Mouse (Mus musculus): ENCODE results near the gene Cacnb2. TPM values are rescaled to one million over a fixed set of nuclear protein-coding genes. Genes with fewer than 3 reads are reported as not detected.

Gene Cacnb2
- polyA plus RNA-seq, 1 experiment from 2014 or later = 0.95 TPM

- H3K9ac ChIP-seq (ENCODE audit: low read depth, low read length) = no peak overlapping the region
- no peaks in the 10 kb centered on the region for H3K27me3 ChIP-seq (replicated peaks; ENCODE audit: control insufficient read depth, insufficient read depth, low read length)
- WGBS = 58% methylated on average over 1 of the region's 1 CpGs
- no peaks in the 10 kb centered on the region for H3K4me1 ChIP-seq (replicated peaks; ENCODE audit: control insufficient read depth, insufficient read depth, low read length)
- H3K4me2 ChIP-seq = no peak overlapping the region
- H3K9me3 ChIP-seq (ENCODE audit: control insufficient read depth, low read length) = no peaks in the 10 kb centered on the region
- H3K27ac ChIP-seq (ENCODE audit: low read depth, low read length) = no peak overlapping the region
- H3K36me3 ChIP-seq (ENCODE audit: control insufficient read depth, insufficient read depth, low read length) = no peaks in the 10 kb centered on the region
- no peak overlapping the region for H3K4me3 ChIP-seq (ENCODE audit: low read depth, low read length)
- DNase-seq (ENCODE audit: low spot score) = no peak
- ATAC-seq (replicated peaks; ENCODE audit: low FRiP score) = no peak
Measured at GRCm38 (mm10) chr2:14774375-14774774, 171.5 kb downstream of the Cacnb2 start.

GRCm38 (mm10) chr2:14774857-14775495, 172.1 kb downstream of the Cacnb2 start:
- no peak for DNase-seq (ENCODE audit: low spot score)

GRCm38 (mm10) chr2:14787983-14788382, 185.1 kb downstream of the Cacnb2 start:
- H3K4me1 ChIP-seq (replicated peaks; ENCODE audit: control insufficient read depth, insufficient read depth, low read length) = no peaks in the 10 kb centered on the region
- no peak overlapping the region for H3K27ac ChIP-seq (ENCODE audit: low read depth, low read length)
- H3K9ac ChIP-seq (ENCODE audit: low read depth, low read length) = no peak overlapping the region
- no peaks in the 10 kb centered on the region for H3K36me3 ChIP-seq (ENCODE audit: control insufficient read depth, insufficient read depth, low read length)
- no peak for ATAC-seq (replicated peaks; ENCODE audit: low FRiP score)
- H3K4me2 ChIP-seq = no peak overlapping the region
- DNase-seq (ENCODE audit: low spot score) = no peak
- H3K9me3 ChIP-seq (ENCODE audit: control insufficient read depth, low read length) = no peaks in the 10 kb centered on the region
- no peak overlapping the region for H3K4me3 ChIP-seq (ENCODE audit: low read depth, low read length)
- no peaks in the 10 kb centered on the region for H3K27me3 ChIP-seq (replicated peaks; ENCODE audit: control insufficient read depth, insufficient read depth, low read length)
- WGBS = 80% methylated on average over 2 of the region's 2 CpGs

More at GRCm38 (mm10) chr2:14774857-14775495, 172.1 kb downstream of the Cacnb2 start:
- 64% methylated on average over 3 of the region's 3 CpGs for WGBS
- no peaks in the 10 kb centered on the region for H3K36me3 ChIP-seq (ENCODE audit: control insufficient read depth, insufficient read depth, low read length)
- H3K4me2 ChIP-seq = no peak overlapping the region
- no peak overlapping the region for H3K27ac ChIP-seq (ENCODE audit: low read depth, low read length)
- no peak for ATAC-seq (replicated peaks; ENCODE audit: low FRiP score)
- H3K9ac ChIP-seq (ENCODE audit: low read depth, low read length) = no peak overlapping the region
- H3K4me1 ChIP-seq (replicated peaks; ENCODE audit: control insufficient read depth, insufficient read depth, low read length) = no peaks in the 10 kb centered on the region
- H3K4me3 ChIP-seq (ENCODE audit: low read depth, low read length) = no peak overlapping the region
- H3K9me3 ChIP-seq (ENCODE audit: control insufficient read depth, low read length) = no peaks in the 10 kb centered on the region
- no peaks in the 10 kb centered on the region for H3K27me3 ChIP-seq (replicated peaks; ENCODE audit: control insufficient read depth, insufficient read depth, low read length)

- ATAC-seq (replicated peaks; ENCODE audit: low FRiP score) = no peak
- H3K9ac ChIP-seq (ENCODE audit: low read depth, low read length) = no peak overlapping the region
- no peaks in the 10 kb centered on the region for H3K36me3 ChIP-seq (ENCODE audit: control insufficient read depth, insufficient read depth, low read length)
- H3K27ac ChIP-seq (ENCODE audit: low read depth, low read length) = no peak overlapping the region
- 79% methylated on average over 4 of the region's 4 CpGs for WGBS
- no peaks in the 10 kb centered on the region for H3K27me3 ChIP-seq (replicated peaks; ENCODE audit: control insufficient read depth, insufficient read depth, low read length)
- H3K4me1 ChIP-seq (replicated peaks; ENCODE audit: control insufficient read depth, insufficient read depth, low read length) = no peaks in the 10 kb centered on the region
- H3K4me2 ChIP-seq = no peak overlapping the region
- H3K9me3 ChIP-seq (ENCODE audit: control insufficient read depth, low read length) = no peaks in the 10 kb centered on the region
- no peak overlapping the region for H3K4me3 ChIP-seq (ENCODE audit: low read depth, low read length)
- DNase-seq (ENCODE audit: low spot score) = no peak
Measured at GRCm38 (mm10) chr2:14801446-14802046, 198.7 kb downstream of the Cacnb2 start.

- 73% methylated on average over 6 of the region's 6 CpGs for WGBS
- H3K4me1 ChIP-seq (replicated peaks; ENCODE audit: control insufficient read depth, insufficient read depth, low read length) = no peaks in the 10 kb centered on the region
- H3K4me2 ChIP-seq = no peak overlapping the region
- no peak overlapping the region for H3K9ac ChIP-seq (ENCODE audit: low read depth, low read length)
- ATAC-seq (replicated peaks; ENCODE audit: low FRiP score) (no peak), DNase-seq (ENCODE audit: low spot score) (no peak)
- H3K27me3 ChIP-seq (replicated peaks; ENCODE audit: control insufficient read depth, insufficient read depth, low read length) = no peaks in the 10 kb centered on the region
- H3K9me3 ChIP-seq (ENCODE audit: control insufficient read depth, low read length) = no peaks in the 10 kb centered on the region
- no peaks in the 10 kb centered on the region for H3K36me3 ChIP-seq (ENCODE audit: control insufficient read depth, insufficient read depth, low read length)
- no peak overlapping the region for H3K4me3 ChIP-seq (ENCODE audit: low read depth, low read length)
- H3K27ac ChIP-seq (ENCODE audit: low read depth, low read length) = no peak overlapping the region
Measured at GRCm38 (mm10) chr2:14807650-14808347, 204.9 kb downstream of the Cacnb2 start.

GRCm38 (mm10) chr2:14814977-14815376, 212.1 kb downstream of the Cacnb2 start:
- H3K9me3 ChIP-seq (ENCODE audit: control insufficient read depth, low read length) = no peaks in the 10 kb centered on the region

GRCm38 (mm10) chr2:14818651-14819050, 215.8 kb downstream of the Cacnb2 start:
- DNase-seq (ENCODE audit: low spot score) (no peak), ATAC-seq (replicated peaks; ENCODE audit: low FRiP score) (no peak)
- Histone ChIP-seq H3K27me3 (replicated peaks; ENCODE audit: control insufficient read depth, insufficient read depth, low read length) (no peaks in the 10 kb centered on the region), H3K4me2 (no peak overlapping the region), H3K36me3 (ENCODE audit: control insufficient read depth, insufficient read depth, low read length) (no peaks in the 10 kb centered on the region), H3K4me1 (replicated peaks; ENCODE audit: control insufficient read depth, insufficient read depth, low read length) (no peaks in the 10 kb centered on the region), H3K9ac (ENCODE audit: low read depth, low read length) (no peak overlapping the region), H3K4me3 (ENCODE audit: low read depth, low read length) (no peak overlapping the region), H3K27ac (ENCODE audit: low read depth, low read length) (no peak overlapping the region), H3K9me3 (ENCODE audit: control insufficient read depth, low read length) (no peaks in the 10 kb centered on the region)
- WGBS = 44% methylated on average over 1 of the region's 1 CpGs

More at GRCm38 (mm10) chr2:14814977-14815376, 212.1 kb downstream of the Cacnb2 start:
- H3K4me1 ChIP-seq (replicated peaks; ENCODE audit: control insufficient read depth, insufficient read depth, low read length) = no peaks in the 10 kb centered on the region
- no peak for DNase-seq (ENCODE audit: low spot score)
- no peak overlapping the region for H3K27ac ChIP-seq (ENCODE audit: low read depth, low read length)
- no peaks in the 10 kb centered on the region for H3K27me3 ChIP-seq (replicated peaks; ENCODE audit: control insufficient read depth, insufficient read depth, low read length)
- H3K4me2 ChIP-seq = no peak overlapping the region
- H3K4me3 ChIP-seq (ENCODE audit: low read depth, low read length) = no peak overlapping the region
- ATAC-seq (replicated peaks; ENCODE audit: low FRiP score) = no peak
- H3K9ac ChIP-seq (ENCODE audit: low read depth, low read length) = no peak overlapping the region
- H3K36me3 ChIP-seq (ENCODE audit: control insufficient read depth, insufficient read depth, low read length) = no peaks in the 10 kb centered on the region

GRCm38 (mm10) chr2:14820946-14821345, 218.1 kb downstream of the Cacnb2 start:
- WGBS = 53% methylated on average over 2 of the region's 2 CpGs
- H3K27ac ChIP-seq (ENCODE audit: low read depth, low read length) = no peak overlapping the region
- H3K4me3 ChIP-seq (ENCODE audit: low read depth, low read length) = no peak overlapping the region
- no peak overlapping the region for H3K9ac ChIP-seq (ENCODE audit: low read depth, low read length)
- H3K4me2 ChIP-seq = no peak overlapping the region
- no peaks in the 10 kb centered on the region for H3K36me3 ChIP-seq (ENCODE audit: control insufficient read depth, insufficient read depth, low read length)
- DNase-seq (ENCODE audit: low spot score) (no peak), ATAC-seq (replicated peaks; ENCODE audit: low FRiP score) (no peak)
- H3K4me1 ChIP-seq (replicated peaks; ENCODE audit: control insufficient read depth, insufficient read depth, low read length) = no peaks in the 10 kb centered on the region
- no peaks in the 10 kb centered on the region for H3K9me3 ChIP-seq (ENCODE audit: control insufficient read depth, low read length)
- no peaks in the 10 kb centered on the region for H3K27me3 ChIP-seq (replicated peaks; ENCODE audit: control insufficient read depth, insufficient read depth, low read length)

- H3K4me2 ChIP-seq = no peak overlapping the region
- ATAC-seq (replicated peaks; ENCODE audit: low FRiP score) (no peak), DNase-seq (ENCODE audit: low spot score) (no peak)
- no peak overlapping the region for H3K4me3 ChIP-seq (ENCODE audit: low read depth, low read length)
- no peak overlapping the region for H3K9ac ChIP-seq (ENCODE audit: low read depth, low read length)
- H3K4me1 ChIP-seq (replicated peaks; ENCODE audit: control insufficient read depth, insufficient read depth, low read length) = no peaks in the 10 kb centered on the region
- H3K27me3 ChIP-seq (replicated peaks; ENCODE audit: control insufficient read depth, insufficient read depth, low read length) = no peaks in the 10 kb centered on the region
- H3K27ac ChIP-seq (ENCODE audit: low read depth, low read length) = no peak overlapping the region
- H3K9me3 ChIP-seq (ENCODE audit: control insufficient read depth, low read length) = no peaks in the 10 kb centered on the region
- no peaks in the 10 kb centered on the region for H3K36me3 ChIP-seq (ENCODE audit: control insufficient read depth, insufficient read depth, low read length)
Measured at GRCm38 (mm10) chr2:14823105-14823504, 220.2 kb downstream of the Cacnb2 start.

All from liver, embryonic 11.5 days (tissue).